Mouse (Mus musculus) heart, embryonic 16.5 days (tissue): ENCODE data around the gene Tcf12. TPM values are rescaled to one million over a fixed set of nuclear protein-coding genes. Genes with fewer than 3 reads are reported as not detected.

Experiments used
- ATAC-seq: fragments of 200-750 bp; cut with Nextera tagmentation; replicated peaks from 2 replicates; pipeline ENCODE4 v1.8.0; 2017; ENCODE audit warnings: moderate number of reproducible peaks; ENCODE audit not compliant: insufficient read depth, low FRiP score; ENCODE audit errors: extremely low read depth
- H3K27ac ChIP-seq: fragments of 300-500 bp; sonication (generic); 2 replicates; pipeline ENCODE4 v1.5.1; 2014; ENCODE audit warnings: mild to moderate bottlenecking, low read length, control low read depth, moderate library complexity
- H3K27me3 ChIP-seq: fragments of 300-500 bp; sonication (generic); 2 replicates; pipeline ENCODE4 v1.6.1; 2014; ENCODE audit warnings: low read length, mixed read lengths; ENCODE audit not compliant: control insufficient read depth, insufficient read depth
- H3K36me3 ChIP-seq: fragments of 300-500 bp; sonication (generic); 2 replicates; pipeline ENCODE4 v1.6.1; 2014; ENCODE audit not compliant: control insufficient read depth, insufficient read depth
- H3K4me1 ChIP-seq: fragments of 300-500 bp; sonication (generic); 2 replicates; pipeline ENCODE4 v1.6.1; 2014; ENCODE audit warnings: low read length, mixed read lengths; ENCODE audit not compliant: control insufficient read depth, insufficient read depth
- H3K4me2 ChIP-seq: fragments of 300-500 bp; sonication (generic); 2 replicates; pipeline ENCODE4 v1.6.1; 2014; ENCODE audit warnings: low read depth, mild to moderate bottlenecking, control low read depth, low read length
- H3K4me3 ChIP-seq: fragments of 300-500 bp; sonication (generic); 2 replicates; pipeline ENCODE4 v1.5.1; 2014; ENCODE audit warnings: mild to moderate bottlenecking, control low read depth, low read length
- H3K9ac ChIP-seq: fragments of 300-500 bp; sonication (generic); 2 replicates; pipeline ENCODE4 v1.6.1; 2014; ENCODE audit warnings: low read length, control low read depth
- H3K9me3 ChIP-seq: fragments of 300-500 bp; sonication (generic); replicated peaks from 2 replicates; pipeline ENCODE4 v1.6.1; 2016; ENCODE audit warnings: low read length; ENCODE audit not compliant: control insufficient read depth
- WGBS: fragments of 180-500 bp; shearing (Covaris S2); extraction: QIAGEN DNeasy Blood & Tissue Kit; methylation state at CpG from one replicate; pipeline ENCODE4 v1.1.7; 2014; 5-methylcytosine and 5-hydroxymethylcytosine counted together
- polyA plus RNA-seq: library from polyadenylated mRNA; unstranded; fragments of >200 nt; fragmentation: Nextera tagmentation; extraction: Ambion mirVana; gene quantifications from 2 replicates; pipeline ENCODE4 v1.2.1, GENCODE M21; 2015

The Tcf12 gene
- polyA plus RNA-seq, 1 experiment from 2014 or later, result 32.3 TPM

DNA sequence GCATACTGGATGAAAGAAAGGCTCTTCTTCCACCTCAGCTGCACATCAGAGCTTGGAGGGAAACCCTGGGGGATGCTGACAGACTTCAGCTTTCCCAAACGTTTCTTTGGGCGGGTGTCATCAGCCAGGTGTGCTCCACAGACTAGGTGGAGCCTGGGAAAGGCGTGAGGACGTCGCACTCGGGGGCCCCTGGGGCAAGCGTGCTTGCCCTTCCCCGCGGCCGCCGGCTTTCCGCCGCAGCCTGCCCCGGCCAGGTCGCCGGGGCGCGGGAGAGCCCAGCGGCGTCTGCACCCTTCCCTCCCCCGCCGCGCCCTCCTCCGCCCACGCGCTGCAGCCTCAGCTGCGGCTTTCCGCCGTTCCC lies 21.0 kb upstream of the Tcf12 start:
- H3K27ac ChIP-seq, result peak overlapping the region; percentile 96
- H3K9ac ChIP-seq, result peak overlapping the region; percentile 87
- peak overlapping the region; percentile 91 for H3K4me2 ChIP-seq
- no peaks in the 10 kb centered on the region for H3K9me3 ChIP-seq
- 1% methylated on average over 28 of the region's 29 CpGs for WGBS
- ATAC-seq, result no peak
- H3K4me3 ChIP-seq, result peak overlapping the region; percentile 76
- peaks cover 14% of the 10 kb centered on the region for H3K4me1 ChIP-seq
- no peaks in the 10 kb centered on the region for H3K27me3 ChIP-seq
- H3K36me3 ChIP-seq, result no peaks in the 10 kb centered on the region

DNA sequence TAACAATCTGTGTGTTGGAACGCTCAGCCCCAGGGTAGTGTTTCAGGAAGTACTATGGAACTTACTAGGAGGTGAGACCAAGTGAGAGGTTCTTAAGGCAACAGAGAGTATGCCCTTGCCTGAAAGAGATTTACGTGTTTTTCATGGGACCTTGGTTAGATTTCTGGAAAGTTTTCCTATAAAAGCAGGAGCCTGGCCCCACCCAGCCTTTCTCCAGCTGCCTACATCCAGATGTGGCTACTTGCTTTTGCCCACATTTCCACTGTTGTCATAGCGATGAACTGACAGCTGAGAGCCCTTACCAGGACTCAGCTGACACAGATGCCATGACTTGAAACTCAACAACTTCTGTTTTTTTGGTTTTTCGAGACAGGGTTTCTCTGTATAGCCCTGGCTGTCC lies 18.2 kb upstream of the Tcf12 start:
- peaks cover 14% of the 10 kb centered on the region for H3K4me1 ChIP-seq
- H3K9ac ChIP-seq, result no peak overlapping the region
- WGBS, result 82% methylated on average over 4 of the region's 4 CpGs

DNA sequence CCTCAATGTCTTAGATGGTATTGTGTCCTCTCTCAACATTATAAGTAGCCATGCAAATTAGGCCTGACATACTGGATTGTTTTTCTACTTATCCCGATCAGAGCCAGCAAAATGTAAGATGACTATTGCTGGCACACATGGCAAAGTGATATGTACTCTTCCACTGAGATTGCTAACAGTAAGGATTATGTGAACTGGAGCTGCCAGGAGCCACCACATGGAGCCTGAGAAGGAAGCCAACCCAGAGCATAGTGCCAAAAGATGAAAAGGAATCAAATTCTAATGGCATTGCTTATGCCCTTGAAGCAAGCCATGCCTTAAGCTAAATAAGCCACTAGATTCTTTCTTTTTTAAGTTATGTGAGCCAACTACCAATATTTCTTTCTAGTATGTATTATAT lies 13.8 kb upstream of the Tcf12 start:
- no peak overlapping the region for H3K27ac ChIP-seq
- H3K4me2 ChIP-seq, result no peak overlapping the region
- WGBS, result 76% methylated on average over 1 of the region's 1 CpGs
- H3K9ac ChIP-seq, result no peak overlapping the region
- no peaks in the 10 kb centered on the region for H3K36me3 ChIP-seq
- no peaks in the 10 kb centered on the region for H3K9me3 ChIP-seq
- no peaks in the 10 kb centered on the region for H3K4me1 ChIP-seq
- no peaks in the 10 kb centered on the region for H3K27me3 ChIP-seq
- H3K4me3 ChIP-seq, result no peak overlapping the region
- ATAC-seq, result no peak

More for the DNA sequence above, 18.2 kb upstream of the Tcf12 start:
- no peaks in the 10 kb centered on the region for H3K9me3 ChIP-seq
- no peaks in the 10 kb centered on the region for H3K36me3 ChIP-seq
- no peak overlapping the region for H3K27ac ChIP-seq
- no peak overlapping the region for H3K4me2 ChIP-seq
- no peak for ATAC-seq
- no peaks in the 10 kb centered on the region for H3K27me3 ChIP-seq
- no peak overlapping the region for H3K4me3 ChIP-seq

DNA sequence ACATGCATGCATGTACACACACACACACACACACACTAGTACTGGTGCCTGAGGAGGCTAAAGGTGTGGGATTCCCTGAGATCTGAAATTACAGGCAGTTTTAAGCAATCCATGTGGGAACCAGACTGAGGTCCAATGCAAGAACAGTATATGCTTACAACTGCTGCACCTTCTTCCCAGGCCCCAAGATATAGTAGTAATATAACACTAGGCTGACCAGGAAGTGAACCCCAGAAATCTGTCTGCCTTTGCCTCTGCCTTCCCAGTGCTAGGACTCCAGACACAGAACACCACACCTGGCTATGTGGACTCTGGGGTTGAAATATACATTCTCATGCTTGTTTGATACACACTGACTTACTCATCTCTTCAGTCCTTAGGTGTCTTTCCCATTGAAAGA lies 6.8 kb upstream of the Tcf12 start:
- no peak overlapping the region for H3K4me3 ChIP-seq
- no peaks in the 10 kb centered on the region for H3K4me1 ChIP-seq
- no peak for ATAC-seq
- no peaks in the 10 kb centered on the region for H3K36me3 ChIP-seq
- no peaks in the 10 kb centered on the region for H3K9me3 ChIP-seq
- H3K9ac ChIP-seq, result no peak overlapping the region
- H3K4me2 ChIP-seq, result no peak overlapping the region
- H3K27ac ChIP-seq, result no peak overlapping the region
- H3K27me3 ChIP-seq, result no peaks in the 10 kb centered on the region

DNA sequence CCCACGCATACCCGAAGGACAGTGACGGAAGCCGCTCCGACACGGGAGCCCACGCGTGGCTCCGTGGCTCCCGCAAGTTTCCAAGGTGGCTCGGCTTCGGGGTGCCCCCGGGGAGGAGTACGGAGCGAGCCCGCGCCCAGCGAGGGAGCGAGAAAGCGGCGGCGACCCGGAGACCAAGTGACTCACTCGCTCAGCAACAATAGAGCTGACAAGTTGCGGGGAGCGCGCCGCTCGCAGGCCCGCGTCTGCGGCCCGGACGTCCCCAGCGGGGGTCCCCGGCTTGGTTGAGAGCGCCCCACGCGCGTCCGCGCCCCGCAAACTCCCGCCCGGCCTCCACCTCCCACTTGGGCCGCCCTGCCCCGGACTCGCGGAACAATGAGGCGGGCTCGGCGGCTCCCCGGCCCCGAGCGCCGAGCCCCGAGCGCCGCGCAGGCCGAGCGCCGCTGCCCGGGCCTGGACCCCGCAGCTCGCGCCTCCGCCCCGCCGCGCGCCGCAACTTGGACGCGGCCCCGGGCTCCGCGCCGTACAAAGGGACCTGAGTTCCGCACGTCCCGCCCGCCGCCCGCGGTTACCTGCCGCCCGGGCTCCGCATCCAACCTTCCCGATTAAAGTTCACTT lies 558 bp downstream of the Tcf12 start:
- Histone ChIP-seq H3K4me1 (peaks cover 13% of the 10 kb centered on the region), H3K27me3 (no peaks in the 10 kb centered on the region), H3K9me3 (no peaks in the 10 kb centered on the region), H3K4me3 (peak overlapping the region; percentile 98), H3K9ac (peak overlapping the region; percentile 100), H3K36me3 (no peaks in the 10 kb centered on the region), H3K27ac (peak overlapping the region; percentile 97), H3K4me2 (peak overlapping the region; percentile 92)
- WGBS, result under 1% methylated on average over 87 of the region's 90 CpGs
- peak; percentile 73 for ATAC-seq

DNA sequence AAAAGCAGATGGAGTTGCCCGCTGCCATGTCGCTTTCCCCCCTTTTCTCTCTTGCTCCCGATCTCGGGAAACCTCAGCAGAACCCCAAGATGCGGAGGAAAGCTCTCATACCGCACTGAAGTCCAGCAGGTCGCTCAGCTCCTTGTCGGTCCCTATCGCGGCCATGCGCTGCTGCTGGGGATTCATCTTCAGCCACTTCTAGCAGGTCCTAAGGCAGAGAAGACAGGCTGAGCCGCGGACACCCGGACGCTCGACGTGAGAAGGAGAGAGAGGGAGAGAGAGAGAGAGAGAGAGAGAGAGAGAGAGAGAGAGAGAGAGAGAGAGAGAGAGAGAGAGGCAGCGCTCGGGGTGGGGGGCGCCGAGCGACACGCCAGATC lies 1.1 kb downstream of the Tcf12 start:
- Histone ChIP-seq H3K36me3 (no peaks in the 10 kb centered on the region), H3K27ac (peak overlapping the region; percentile 97), H3K4me1 (peaks cover 13% of the 10 kb centered on the region), H3K27me3 (no peaks in the 10 kb centered on the region), H3K9ac (peak overlapping the region; percentile 100), H3K9me3 (no peaks in the 10 kb centered on the region), H3K4me3 (peak overlapping the region; percentile 98), H3K4me2 (peak overlapping the region; percentile 92)
- 0 out of 2 replicates have a peak, but pooled peaks have one; percentile 41 for ATAC-seq
- under 1% methylated on average over 23 of the region's 23 CpGs for WGBS

DNA sequence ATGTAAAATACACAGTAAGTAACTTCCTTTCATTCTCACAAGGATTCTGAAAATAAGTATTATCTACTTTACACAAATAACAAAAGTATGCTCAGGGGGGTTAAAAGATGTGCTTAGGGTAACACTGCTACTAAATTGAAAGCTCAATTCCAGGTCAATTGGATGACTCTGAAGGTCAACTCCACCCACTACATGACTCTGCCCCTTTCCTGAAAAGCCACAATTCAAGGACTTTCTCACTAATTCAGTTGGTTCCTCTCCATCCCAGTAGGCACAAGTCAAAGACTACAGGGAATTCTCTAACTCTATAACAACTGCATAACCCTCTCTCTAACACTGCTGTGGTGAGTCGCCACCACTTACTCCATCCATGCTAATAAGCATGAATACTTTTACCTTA lies 8.2 kb downstream of the Tcf12 start:
- no peak overlapping the region for H3K27ac ChIP-seq
- H3K4me3 ChIP-seq, result no peak overlapping the region
- no peak for ATAC-seq
- H3K4me1 ChIP-seq, result peaks cover 13% of the 10 kb centered on the region
- H3K9me3 ChIP-seq, result no peaks in the 10 kb centered on the region
- no peaks in the 10 kb centered on the region for H3K27me3 ChIP-seq
- H3K9ac ChIP-seq, result no peak overlapping the region
- H3K36me3 ChIP-seq, result peaks cover 12% of the 10 kb centered on the region
- H3K4me2 ChIP-seq, result no peak overlapping the region
- WGBS, result 89% methylated on average over 1 of the region's 1 CpGs

DNA sequence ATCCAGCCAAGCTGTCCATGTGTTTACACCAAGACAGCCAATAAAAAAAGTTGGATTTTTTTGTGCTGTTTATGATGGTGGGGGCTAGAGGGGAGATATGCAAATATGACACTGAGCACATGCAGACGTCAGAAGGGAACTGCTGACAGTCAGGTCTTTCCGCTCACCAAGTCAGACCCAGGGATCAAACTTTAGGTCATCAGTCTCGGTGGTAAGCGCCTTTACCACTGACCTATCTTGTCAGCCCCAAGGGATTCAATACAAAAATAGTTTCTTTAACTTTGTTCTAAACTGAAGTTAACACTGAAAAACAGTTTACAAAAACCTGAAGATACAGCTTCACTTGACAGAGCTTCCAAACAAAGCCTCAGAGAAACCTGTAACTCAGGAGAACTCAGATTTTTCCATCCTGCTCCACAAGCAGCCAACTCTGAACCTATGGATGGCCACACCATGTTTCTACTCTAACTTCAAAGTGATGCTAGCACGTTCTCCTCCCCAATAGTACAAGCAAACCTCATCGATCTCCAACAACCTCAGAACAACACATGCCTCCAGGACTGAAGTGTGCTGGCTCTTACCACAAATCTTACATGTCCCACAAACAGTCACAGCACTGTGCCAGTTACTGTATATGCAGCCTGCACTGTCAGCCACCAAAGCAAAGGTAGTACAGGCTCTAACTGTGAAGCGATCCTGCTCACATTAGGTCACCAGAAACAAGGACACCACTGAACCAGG lies 11.6 kb downstream of the Tcf12 start:
- ATAC-seq, result no peak
- peak overlapping the region; percentile 39; the same call in 1 of the 2 replicates for H3K27ac ChIP-seq

DNA sequence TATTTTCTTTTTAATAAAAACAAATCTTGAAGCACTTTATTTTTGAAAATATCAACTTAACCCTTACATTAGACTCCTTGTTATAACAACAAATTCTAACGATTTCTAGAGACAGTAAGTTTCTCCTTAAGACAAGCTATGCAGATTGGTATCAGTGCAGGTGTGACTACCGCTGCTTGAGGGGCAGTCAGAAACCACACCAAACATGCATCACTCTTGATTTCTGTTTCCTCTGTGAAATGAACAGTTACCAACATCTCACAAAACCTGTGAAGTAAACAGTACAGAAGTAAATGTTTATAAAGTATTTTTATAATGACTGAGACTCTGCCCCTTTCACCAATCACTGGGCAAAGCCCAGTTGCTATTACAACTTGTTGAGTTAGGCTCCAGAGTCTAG lies 13.6 kb downstream of the Tcf12 start:
- H3K27me3 ChIP-seq, result no peaks in the 10 kb centered on the region
- peaks cover 10% of the 10 kb centered on the region for H3K36me3 ChIP-seq
- H3K4me2 ChIP-seq, result no peak overlapping the region
- no peak overlapping the region for H3K27ac ChIP-seq
- ATAC-seq, result no peak
- peaks cover 10% of the 10 kb centered on the region for H3K4me1 ChIP-seq
- no peaks in the 10 kb centered on the region for H3K9me3 ChIP-seq
- H3K4me3 ChIP-seq, result no peak overlapping the region
- no peak overlapping the region for H3K9ac ChIP-seq
- whole genome bisulfite sequencing, result 82% methylated on average over 2 of the region's 2 CpGs

More for the DNA sequence above, 11.6 kb downstream of the Tcf12 start:
- Histone ChIP-seq H3K9me3 (no peaks in the 10 kb centered on the region), H3K4me2 (no peak overlapping the region), H3K4me1 (peaks cover 7% of the 10 kb centered on the region), H3K36me3 (peaks cover 12% of the 10 kb centered on the region), H3K9ac (no peak overlapping the region), H3K4me3 (no peak overlapping the region), H3K27me3 (no peaks in the 10 kb centered on the region)
- 62% methylated on average over 7 of the region's 7 CpGs for WGBS
